Mouse (Mus musculus): Measurements from ENCODE around the gene Tdrd6. TPM values are rescaled to one million over a fixed set of nuclear protein-coding genes. Genes with fewer than 3 reads are reported as not detected.

Gene Tdrd6
- polyA plus RNA-seq, 1 experiment, result 0.08 TPM

GRCm38 (mm10) chr17:43589750-43590149, 40.3 kb downstream of the Tdrd6 start:
- H3K4me1 ChIP-seq (ENCODE audit: control insufficient read depth, insufficient read depth, low read length), result peaks cover 12% of the 10 kb centered on the region
- no peak overlapping the region for H3K4me3 ChIP-seq (ENCODE audit: insufficient read depth, low read length)
- H3K27ac ChIP-seq (ENCODE audit: insufficient read depth, low read depth, low read length), result no peak overlapping the region
- TF ChIP-seq CTCF (IDR thresholded peaks at IDR 0.05; ENCODE audit: low read depth, low read length) (no peak), POLR2A (IDR thresholded peaks at IDR 0.05; ENCODE audit: borderline replicate concordance, low read depth, low read length) (no peak)

- Histone ChIP-seq H3K4me1 (ENCODE audit: control insufficient read depth, insufficient read depth, low read length) (peaks cover 15% of the 10 kb centered on the region), H3K27ac (ENCODE audit: insufficient read depth, low read depth, low read length) (no peak overlapping the region), H3K4me3 (ENCODE audit: insufficient read depth, low read length) (no peak overlapping the region)
- no peak for TF ChIP-seq CTCF (IDR thresholded peaks at IDR 0.05; ENCODE audit: low read depth, low read length)
- no peak for TF ChIP-seq POLR2A (IDR thresholded peaks at IDR 0.05; ENCODE audit: borderline replicate concordance, low read depth, low read length)
Observed at GRCm38 (mm10) chr17:43587278-43587677, 42.8 kb downstream of the Tdrd6 start.

GRCm38 (mm10) chr17:43584771-43585170, 45.3 kb downstream of the Tdrd6 start:
- Histone ChIP-seq H3K27ac (ENCODE audit: insufficient read depth, low read depth, low read length) (no peak overlapping the region), H3K4me1 (ENCODE audit: control insufficient read depth, insufficient read depth, low read length) (peaks cover 26% of the 10 kb centered on the region), H3K4me3 (ENCODE audit: insufficient read depth, low read length) (no peak overlapping the region)
- TF ChIP-seq POLR2A (IDR thresholded peaks at IDR 0.05; ENCODE audit: borderline replicate concordance, low read depth, low read length), result no peak
- no peak for TF ChIP-seq CTCF (IDR thresholded peaks at IDR 0.05; ENCODE audit: low read depth, low read length)

GRCm38 (mm10) chr17:43581012-43581467, 49.1 kb downstream of the Tdrd6 start:
- H3K27ac ChIP-seq (ENCODE audit: insufficient read depth, low read depth, low read length), result peak overlapping the region; percentile 83

GRCm38 (mm10) chr17:43580456-43580855, 49.6 kb downstream of the Tdrd6 start:
- no peak for TF ChIP-seq POLR2A (IDR thresholded peaks at IDR 0.05; ENCODE audit: borderline replicate concordance, low read depth, low read length)
- TF ChIP-seq CTCF (IDR thresholded peaks at IDR 0.05; ENCODE audit: low read depth, low read length), result no peak
- H3K27ac ChIP-seq (ENCODE audit: insufficient read depth, low read depth, low read length), result peak overlapping the region; percentile 83
- no peak overlapping the region for H3K4me3 ChIP-seq (ENCODE audit: insufficient read depth, low read length)
- H3K4me1 ChIP-seq (ENCODE audit: control insufficient read depth, insufficient read depth, low read length), result peaks cover 46% of the 10 kb centered on the region

More at GRCm38 (mm10) chr17:43581012-43581467, 49.1 kb downstream of the Tdrd6 start:
- peaks cover 44% of the 10 kb centered on the region for H3K4me1 ChIP-seq (ENCODE audit: control insufficient read depth, insufficient read depth, low read length)
- H3K4me3 ChIP-seq (ENCODE audit: insufficient read depth, low read length), result no peak overlapping the region
- TF ChIP-seq CTCF (IDR thresholded peaks at IDR 0.05; ENCODE audit: low read depth, low read length), result no peak
- TF ChIP-seq POLR2A (IDR thresholded peaks at IDR 0.05; ENCODE audit: borderline replicate concordance, low read depth, low read length), result no peak

GRCm38 (mm10) chr17:43573624-43574073, 56.5 kb downstream of the Tdrd6 start:
- TF ChIP-seq POLR2A (IDR thresholded peaks at IDR 0.05; ENCODE audit: borderline replicate concordance, low read depth, low read length) (no peak), CTCF (IDR thresholded peaks at IDR 0.05; ENCODE audit: low read depth, low read length) (no peak)
- no peak overlapping the region for H3K4me3 ChIP-seq (ENCODE audit: insufficient read depth, low read length)
- peak overlapping the region; percentile 94 for H3K27ac ChIP-seq (ENCODE audit: insufficient read depth, low read depth, low read length)
- peaks cover 58% of the 10 kb centered on the region for H3K4me1 ChIP-seq (ENCODE audit: control insufficient read depth, insufficient read depth, low read length)

GRCm38 (mm10) chr17:43569287-43569686, 60.8 kb downstream of the Tdrd6 start:
- Histone ChIP-seq H3K4me3 (ENCODE audit: insufficient read depth, low read length) (no peak overlapping the region), H3K4me1 (ENCODE audit: control insufficient read depth, insufficient read depth, low read length) (peaks cover 31% of the 10 kb centered on the region), H3K27ac (ENCODE audit: insufficient read depth, low read depth, low read length) (peak overlapping the region; percentile 93; the same call in 1 of the 2 replicates)
- TF ChIP-seq CTCF (IDR thresholded peaks at IDR 0.05; ENCODE audit: low read depth, low read length) (no peak), POLR2A (IDR thresholded peaks at IDR 0.05; ENCODE audit: borderline replicate concordance, low read depth, low read length) (no peak)

GRCm38 (mm10) chr17:43567992-43568888, 61.9 kb downstream of the Tdrd6 start, which contains the start of gene Pla2g7:
TSS of gene Pla2g7 (plus strand) at chr17:43568098.
- no peak within 1 kb of the TSS for H3K27ac ChIP-seq (ENCODE audit: insufficient read depth, low read depth, low read length)
- no peak for TF ChIP-seq POLR2A (IDR thresholded peaks at IDR 0.05; ENCODE audit: borderline replicate concordance, low read depth, low read length)
- TF ChIP-seq CTCF (IDR thresholded peaks at IDR 0.05; ENCODE audit: low read depth, low read length), result no peak
- no peak within 1 kb of the TSS for H3K4me3 ChIP-seq (ENCODE audit: insufficient read depth, low read length)
- peaks cover 26% of the 10 kb centered on the region for H3K4me1 ChIP-seq (ENCODE audit: control insufficient read depth, insufficient read depth, low read length)

- peaks cover 22% of the 10 kb centered on the region for H3K4me1 ChIP-seq (ENCODE audit: control insufficient read depth, insufficient read depth, low read length)
- no peak for TF ChIP-seq CTCF (IDR thresholded peaks at IDR 0.05; ENCODE audit: low read depth, low read length)
- TF ChIP-seq POLR2A (IDR thresholded peaks at IDR 0.05; ENCODE audit: borderline replicate concordance, low read depth, low read length), result no peak
- no peak overlapping the region for H3K4me3 ChIP-seq (ENCODE audit: insufficient read depth, low read length)
- H3K27ac ChIP-seq (ENCODE audit: insufficient read depth, low read depth, low read length), result no peak overlapping the region
Observed at GRCm38 (mm10) chr17:43567593-43567991, 62.5 kb downstream of the Tdrd6 start.

Other genes with a start within 250 kb of the Tdrd6 start
- not detected in 2 replicates for gene Mep1a, start 127.5 kb downstream of the Tdrd6 start, polyA plus RNA-seq (2012; ENCODE audit: insufficient read depth, insufficient read length, missing spikeins)
- gene Ankrd66, start 86.7 kb downstream of the Tdrd6 start, polyA plus RNA-seq (2012; ENCODE audit: insufficient read depth, insufficient read length, missing spikeins), result 9.4 and 9.9 TPM in 2 replicates
- 945 and 975 TPM in 2 replicates for gene Pla2g7, start 62.2 kb downstream of the Tdrd6 start, polyA plus RNA-seq (2012; ENCODE audit: insufficient read depth, insufficient read length, missing spikeins)
- 6.5 and 6.6 TPM in 2 replicates for gene Slc25a27, start 36.9 kb upstream of the Tdrd6 start, polyA plus RNA-seq (2012; ENCODE audit: insufficient read depth, insufficient read length, missing spikeins)
- 1.3 and 1.8 TPM in 2 replicates for gene Cyp39a1, start 37.1 kb upstream of the Tdrd6 start, polyA plus RNA-seq (2012; ENCODE audit: insufficient read depth, insufficient read length, missing spikeins)
- not detected in 2 replicates for gene Rcan2, start 171.1 kb upstream of the Tdrd6 start, polyA plus RNA-seq (2012; ENCODE audit: insufficient read depth, insufficient read length, missing spikeins)

Data from bone marrow macrophage, adult 2 months (primary cell).